Mouse (Mus musculus) megakaryocyte, embryonic 14.5 days (primary cell): ENCODE measurements around the gene Ankrd28.

Source experiments
- FLI1 ChIP-seq: IDR thresholded peaks from 2 replicates; pipeline ENCODE4 v1.6.1; 2012; ENCODE audit warnings: low read length, inconsistent platforms, mixed read lengths
- GATA1 ChIP-seq: IDR thresholded peaks from 3 replicates; pipeline ENCODE4 v1.6.1; 2012; ENCODE audit warnings: mixed read lengths, low read length, inconsistent platforms, borderline replicate concordance

- TF ChIP-seq GATA1 (no peak), FLI1 (no peak)
Measured at GRCm38 (mm10) chr14:31663376-31664099, 166.9 kb downstream of the Ankrd28 start.
